In genomic region chr8:60919069-60919468, GRCm38 (mm10) we compare ENCODE assay signal across 22 mouse cellular contexts.
"Had no signal": no experiment of that assay in that cellular context is flagged by ENCODE, and none has a peak within 500 bp of the region (broad histone marks: within the 10 kb centered on the region; RNA-seq: fewer than 3 reads in every experiment).

No protein-coding gene starts in this region.

- ATAC-seq: liver, embryonic 12.5 days; midbrain, embryonic 13.5 days; midbrain, embryonic 16.5 days had no signal

- H3K4me1 ChIP-seq: limb, embryonic 10.5 days; limb, embryonic 13.5 days; liver, embryonic 12.5 days; liver, embryonic 15.5 days; lung, embryonic 15.5 days; midbrain, embryonic 10.5 days; midbrain, embryonic 13.5 days; neural tube, embryonic 13.5 days had no signal

- H3K27ac ChIP-seq: limb, embryonic 10.5 days; limb, embryonic 13.5 days; liver, embryonic 12.5 days; liver, embryonic 15.5 days; lung, embryonic 15.5 days; midbrain, embryonic 10.5 days; midbrain, embryonic 13.5 days; neural tube, embryonic 13.5 days had no signal

- H3K9me3 ChIP-seq: limb, embryonic 10.5 days; limb, embryonic 13.5 days; liver, embryonic 12.5 days; liver, embryonic 15.5 days; lung, embryonic 15.5 days; megakaryocyte, embryonic 14.5 days; midbrain, embryonic 10.5 days; midbrain, embryonic 13.5 days; neural tube, embryonic 13.5 days had no signal

- H3K9ac ChIP-seq: limb, embryonic 13.5 days; liver, embryonic 12.5 days; liver, embryonic 15.5 days; lung, embryonic 15.5 days; midbrain, embryonic 13.5 days; neural tube, embryonic 13.5 days had no signal

- H3K4me2 ChIP-seq: limb, embryonic 13.5 days; liver, embryonic 12.5 days; liver, embryonic 15.5 days; lung, embryonic 15.5 days; midbrain, embryonic 13.5 days; neural tube, embryonic 13.5 days had no signal

- DNase-seq: kidney, adult 18-20 months; kidney, postnatal 25 days; liver; lung, adult 18-20 months; lung, postnatal 10 days; lung, postnatal 36 days; retina, postnatal 1 day; right cerebral cortex, postnatal 25 days; spleen, adult 18-20 months; thymus, adult 18-20 months; thymus, postnatal 36 days had no signal

- H3K27me3 ChIP-seq: limb, embryonic 13.5 days; liver, embryonic 12.5 days; liver, embryonic 15.5 days; lung, embryonic 15.5 days; megakaryocyte, embryonic 14.5 days; midbrain, embryonic 13.5 days; neural tube, embryonic 13.5 days had no signal

- H3K4me3 ChIP-seq: limb, embryonic 10.5 days; limb, embryonic 13.5 days; liver, embryonic 12.5 days; liver, embryonic 15.5 days; lung, embryonic 15.5 days; megakaryocyte, embryonic 14.5 days; midbrain, embryonic 10.5 days; midbrain, embryonic 13.5 days; myocyte; neural tube, embryonic 13.5 days had no signal
